Mouse (Mus musculus) liver, embryonic 14.5 days (tissue): ENCODE results near the gene Zbtb16.

Source experiments
- CTCF ChIP-seq: IDR thresholded peaks from 2 replicates; pipeline ENCODE4 v1.5.1; 2016; ENCODE audit warnings: antibody characterized with exemption, low read depth, control low read depth
- EP300 ChIP-seq: IDR thresholded peaks from 2 replicates; pipeline ENCODE4 v1.6.1; 2016; ENCODE audit warnings: antibody characterized with exemption, low read depth

- no peak for TF ChIP-seq CTCF
- no peak for TF ChIP-seq EP300
Observed at GRCm38 (mm10) chr9:48726341-48726740, 109.7 kb downstream of the Zbtb16 start.
